Mouse (Mus musculus): ENCODE results near the gene Trim21. TPM values are rescaled to one million over a fixed set of nuclear protein-coding genes. Genes with fewer than 3 reads are reported as not detected.

Trim21 gene
- total RNA-seq, 2 experiments from 2014 or later, result 2.8 to 3.8 TPM

GRCm38 (mm10) chr7:102508066-102508465 lies 57.2 kb downstream of the Trim21 start:
- no peak for DNase-seq

Other genes starting within 250 kb of the Trim21 start
- gene Rrm1, start 123.8 kb downstream of the Trim21 start, total RNA-seq (2021), result 10 to 100 TPM; 12.1 to 12.6 TPM
- not detected for gene Olfr543, start 83.8 kb downstream of the Trim21 start, total RNA-seq (2021)
- not detected for gene Olfr544, start 77.2 kb downstream of the Trim21 start, total RNA-seq (2021)
- gene Olfr545, start 65.9 kb downstream of the Trim21 start, total RNA-seq (2021), result not detected
- not detected for gene Olfr547, start 30.7 kb downstream of the Trim21 start, total RNA-seq (2021)
- not detected for gene Olfr548-ps1, start 24.6 kb downstream of the Trim21 start, total RNA-seq (2021)
- not detected for gene Olfr549, start 15.6 kb downstream of the Trim21 start, total RNA-seq (2021)
- gene Olfr550, start 6.0 kb upstream of the Trim21 start, total RNA-seq (2021), result under 1 TPM in 1 of 2 experiments, not detected in 1; 0.16 TPM
- gene Olfr551, start 26.4 kb upstream of the Trim21 start, total RNA-seq (2021), result not detected
- under 1 TPM; 0.10 to 0.11 TPM for gene Olfr552, start 32.3 kb upstream of the Trim21 start, total RNA-seq (2021)
- not detected for gene Olfr553, start 52.7 kb upstream of the Trim21 start, total RNA-seq (2021)
- gene Olfr554, start 72.9 kb upstream of the Trim21 start, total RNA-seq (2021), result not detected
- gene Olfr555, start 93.3 kb upstream of the Trim21 start, total RNA-seq (2021), result not detected
- not detected for gene Olfr556, start 99.4 kb upstream of the Trim21 start, total RNA-seq (2021)
- gene Trim68, start 121.8 kb upstream of the Trim21 start, total RNA-seq (2021), result 1 to 10 TPM; 4.0 to 4.1 TPM
- gene Olfr557, start 130.4 kb upstream of the Trim21 start, total RNA-seq (2021), result not detected
- 1 to 10 TPM; 1.4 to 1.8 TPM for gene Olfr558, start 136.7 kb upstream of the Trim21 start, total RNA-seq (2021)
- gene Olfr33, start 153.6 kb upstream of the Trim21 start, total RNA-seq (2021), result under 1 TPM in 1 of 2 experiments, not detected in 1; 0.31 TPM
- not detected for gene Olfr559, start 162.0 kb upstream of the Trim21 start, total RNA-seq (2021)
- gene Olfr560, start 193.9 kb upstream of the Trim21 start, total RNA-seq (2021), result not detected
- gene Olfr78, start 194.0 kb upstream of the Trim21 start, total RNA-seq (2021), result under 1 TPM; 0.31 to 0.56 TPM
- gene Olfr561, start 205.7 kb upstream of the Trim21 start, total RNA-seq (2021), result not detected
- gene Olfr564, start 238.0 kb upstream of the Trim21 start, total RNA-seq (2021), result not detected

All from gastrocnemius, postnatal 25 days (tissue).